In the genomic region with DNA sequence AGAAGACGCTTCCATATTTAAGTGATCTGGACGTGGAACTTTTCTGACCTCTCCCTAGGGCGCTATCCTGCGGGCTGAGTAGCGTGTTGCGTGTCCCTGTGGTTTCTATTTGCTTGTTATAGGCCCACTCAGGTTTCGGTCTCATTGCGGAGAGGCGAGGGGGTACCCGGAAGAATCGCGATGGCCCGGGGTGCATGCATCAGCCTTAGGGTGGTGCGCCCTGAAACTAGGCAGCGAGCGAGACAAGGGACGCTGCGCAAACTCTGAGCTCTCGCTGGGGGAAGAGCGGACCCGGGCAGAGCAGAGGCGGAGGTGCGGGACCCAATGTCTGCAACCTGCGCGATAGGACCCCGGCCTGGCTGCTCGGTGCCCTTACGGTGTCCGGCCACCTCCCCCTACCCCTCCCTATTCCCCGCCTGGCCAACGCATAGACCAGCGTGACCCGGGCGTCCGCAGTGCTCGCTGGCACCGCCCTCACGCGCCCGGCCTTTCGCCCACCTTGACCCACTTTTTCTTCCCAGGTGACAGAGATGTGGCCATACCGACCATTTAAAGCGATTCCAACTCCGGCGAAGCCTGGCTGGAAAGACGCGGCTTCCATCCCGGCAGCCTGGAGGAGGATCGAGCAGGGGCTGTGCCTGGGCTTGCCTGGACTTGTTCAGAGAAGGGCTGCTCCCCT, we compare ENCODE assay signal across 8 mouse cellular contexts. TPM values are rescaled to one million over a fixed set of nuclear protein-coding genes. Genes with fewer than 3 reads are reported as not detected.
DNase-seq lines count a peak whose midpoint lies in the region; ATAC-seq and TF ChIP-seq lines count a peak whose summit lies in the region.

No protein-coding gene starts in this region.

- no peak overlapping the region for H3K27ac ChIP-seq in hindbrain, embryonic 13.5 days
- no peak overlapping the region for H3K27ac ChIP-seq in liver, postnatal 0 days (ENCODE audit: low read depth)
- no peak overlapping the region for H3K27ac ChIP-seq in stomach, embryonic 14.5 days (ENCODE audit: low read length)

- no peak for ATAC-seq in hindbrain, embryonic 13.5 days (ENCODE audit: low FRiP score)
- ATAC-seq in liver, postnatal 0 days, result peak; percentile 35; the same call in 1 of the 2 replicates
- ATAC-seq in stomach, embryonic 14.5 days (ENCODE audit: insufficient number of reproducible peaks, insufficient read depth, low FRiP score, low read depth), result no peak; the same call in 1 of the 2 replicates

- WGBS in hindbrain, embryonic 13.5 days, result under 1% methylated on average over 49 of the region's 49 CpGs
- WGBS in liver, postnatal 0 days (ENCODE audit: insufficient replicate concordance), result 1% methylated on average over 49 of the region's 49 CpGs
- 1% methylated on average over 48 of the region's 49 CpGs for WGBS in stomach, embryonic 14.5 days

- intact Hi-C loops in left cerebral cortex, postnatal 4 days (cut with DNase I), result no loop called here

- no peaks in the 10 kb centered on the region for H3K36me3 ChIP-seq in hindbrain, embryonic 13.5 days
- H3K36me3 ChIP-seq in liver, postnatal 0 days (replicated peaks; ENCODE audit: insufficient read depth, low read length), result no peaks in the 10 kb centered on the region
- no peaks in the 10 kb centered on the region for H3K36me3 ChIP-seq in stomach, embryonic 14.5 days (ENCODE audit: control insufficient read depth, insufficient read depth, low read length)

- peak overlapping the region; percentile 65 for H3K9ac ChIP-seq in hindbrain, embryonic 13.5 days
- peak overlapping the region; percentile 46; the same call in 1 of the 2 replicates for H3K9ac ChIP-seq in liver, postnatal 0 days (replicated peaks)
- peak overlapping the region; percentile 26; the same call in 1 of the 2 replicates for H3K9ac ChIP-seq in stomach, embryonic 14.5 days (replicated peaks; ENCODE audit: low read depth, low read length)

- peaks cover 76% of the 10 kb centered on the region for H3K27me3 ChIP-seq in hindbrain, embryonic 13.5 days
- peaks cover 33% of the 10 kb centered on the region for H3K27me3 ChIP-seq in liver, postnatal 0 days (ENCODE audit: insufficient read depth, low read length)
- peaks cover 8% of the 10 kb centered on the region; the same call in 1 of the 2 replicates for H3K27me3 ChIP-seq in stomach, embryonic 14.5 days (ENCODE audit: control insufficient read depth, insufficient read depth, low read length)

- H3K4me3 ChIP-seq in hindbrain, embryonic 13.5 days, result peak overlapping the region; percentile 44
- H3K4me3 ChIP-seq in liver, postnatal 0 days (ENCODE audit: low read depth, low read length), result peak overlapping the region; percentile 56
- peak overlapping the region; percentile 48 for H3K4me3 ChIP-seq in stomach, embryonic 14.5 days (ENCODE audit: low read depth, low read length)

- H3K4me1 ChIP-seq in hindbrain, embryonic 13.5 days (replicated peaks), result peaks cover 18% of the 10 kb centered on the region
- peaks cover 13% of the 10 kb centered on the region for H3K4me1 ChIP-seq in liver, postnatal 0 days (ENCODE audit: insufficient read depth)
- H3K4me1 ChIP-seq in stomach, embryonic 14.5 days (ENCODE audit: control insufficient read depth, insufficient read depth, low read length), result peaks cover 6% of the 10 kb centered on the region; the same call in 1 of the 2 replicates

- DNase-seq in ovary, postnatal 36 days (ENCODE audit: low spot score), result peak; percentile 45
- no peak for DNase-seq in ovary, postnatal 10 days (ENCODE audit: low spot score)
- peak; percentile 62 for DNase-seq in embryo, embryonic 9.5 days (ENCODE audit: extremely low spot score)
- DNase-seq in liver, postnatal 0 days, result no peak
- DNase-seq in layer of hippocampus, adult 18-20 months (ENCODE audit: low spot score in 2 of 2), result no peak
- DNase-seq in left cerebral cortex, postnatal 4 days, result no peak

- peak overlapping the region; percentile 84 for H3K4me2 ChIP-seq in hindbrain, embryonic 13.5 days
- H3K4me2 ChIP-seq in liver, postnatal 0 days (ENCODE audit: low read depth, low read length), result peak overlapping the region; percentile 88
- peak overlapping the region; percentile 90 for H3K4me2 ChIP-seq in stomach, embryonic 14.5 days (replicated peaks; ENCODE audit: low read depth, low read length)

- TF ChIP-seq EP300 in liver, postnatal 0 days (IDR thresholded peaks at IDR 0.05; ENCODE audit: low read depth), result no peak

- H3K9me3 ChIP-seq in hindbrain, embryonic 13.5 days, result no peaks in the 10 kb centered on the region
- no peaks in the 10 kb centered on the region for H3K9me3 ChIP-seq in liver, postnatal 0 days (ENCODE audit: low read length)
- H3K9me3 ChIP-seq in stomach, embryonic 14.5 days (ENCODE audit: control insufficient read depth, low read depth, low read length), result no peaks in the 10 kb centered on the region

- no peak for TF ChIP-seq CTCF in liver, postnatal 0 days (IDR thresholded peaks at IDR 0.05; ENCODE audit: low read depth)

RNA-seq across cellular contexts. Expression of gene Gpr157, which starts 38.5 kb away (rescaled TPM):
- polyA plus RNA-seq in hindbrain, embryonic 13.5 days (2015; fragmentation: Nextera tagmentation; extraction: Ambion mirVana), result 0.29 and 0.43 TPM in 2 replicates
- polyA plus RNA-seq in liver, postnatal 0 days (2015; fragmentation: Nextera tagmentation; extraction: Ambion mirVana), result 0.33 and 0.38 TPM in 2 replicates
- polyA plus RNA-seq in stomach, embryonic 14.5 days (2014; fragmentation: Nextera tagmentation; extraction: Ambion mirVana), result 0.39 and 0.86 TPM in 2 replicates
- total RNA-seq in layer of hippocampus, adult 18-20 months (2021), result 1 to 10 TPM; 1.2 to 1.5 TPM
- total RNA-seq in left cerebral cortex, postnatal 4 days (2021), result 1 to 10 TPM; 1.2 to 1.5 TPM

RNA-seq across cellular contexts. Expression of gene H6pd, which starts 39.8 kb away (rescaled TPM):
- 2.4 and 2.7 TPM in 2 replicates for polyA plus RNA-seq in hindbrain, embryonic 13.5 days (2015; fragmentation: Nextera tagmentation; extraction: Ambion mirVana)
- 33.0 and 36.5 TPM in 2 replicates for polyA plus RNA-seq in liver, postnatal 0 days (2015; fragmentation: Nextera tagmentation; extraction: Ambion mirVana)
- polyA plus RNA-seq in stomach, embryonic 14.5 days (2014; fragmentation: Nextera tagmentation; extraction: Ambion mirVana), result 8.8 and 10.2 TPM in 2 replicates
- 10 to 100 TPM; 10.2 to 10.6 TPM for total RNA-seq in layer of hippocampus, adult 18-20 months (2021)
- total RNA-seq in left cerebral cortex, postnatal 4 days (2021), result 10 to 100 TPM; 11.7 to 13.8 TPM

Comparison
In these comparisons a context has a peak if more than half of its experiments do, and no peak if none do; other contexts are left out.
1. DNase-seq: peak in ovary, postnatal 36 days (single experiment) and embryo, embryonic 9.5 days (single experiment); none in ovary, postnatal 10 days (single experiment), liver, postnatal 0 days (single experiment), layer of hippocampus, adult 18-20 months (0 of 2) and left cerebral cortex, postnatal 4 days (single experiment).
2. Peak in every context shown above with its lines, with median percentiles within 50 percentile points of each other: H3K4me2 ChIP-seq, H3K4me3 ChIP-seq and H3K9ac ChIP-seq.